Mouse (Mus musculus): ENCODE measurements around the gene Phb. TPM values are rescaled to one million over a fixed set of nuclear protein-coding genes. Genes with fewer than 3 reads are reported as not detected.

The Phb gene
- polyA plus RNA-seq, 1 experiment from 2014 or later: 324 TPM

DNA sequence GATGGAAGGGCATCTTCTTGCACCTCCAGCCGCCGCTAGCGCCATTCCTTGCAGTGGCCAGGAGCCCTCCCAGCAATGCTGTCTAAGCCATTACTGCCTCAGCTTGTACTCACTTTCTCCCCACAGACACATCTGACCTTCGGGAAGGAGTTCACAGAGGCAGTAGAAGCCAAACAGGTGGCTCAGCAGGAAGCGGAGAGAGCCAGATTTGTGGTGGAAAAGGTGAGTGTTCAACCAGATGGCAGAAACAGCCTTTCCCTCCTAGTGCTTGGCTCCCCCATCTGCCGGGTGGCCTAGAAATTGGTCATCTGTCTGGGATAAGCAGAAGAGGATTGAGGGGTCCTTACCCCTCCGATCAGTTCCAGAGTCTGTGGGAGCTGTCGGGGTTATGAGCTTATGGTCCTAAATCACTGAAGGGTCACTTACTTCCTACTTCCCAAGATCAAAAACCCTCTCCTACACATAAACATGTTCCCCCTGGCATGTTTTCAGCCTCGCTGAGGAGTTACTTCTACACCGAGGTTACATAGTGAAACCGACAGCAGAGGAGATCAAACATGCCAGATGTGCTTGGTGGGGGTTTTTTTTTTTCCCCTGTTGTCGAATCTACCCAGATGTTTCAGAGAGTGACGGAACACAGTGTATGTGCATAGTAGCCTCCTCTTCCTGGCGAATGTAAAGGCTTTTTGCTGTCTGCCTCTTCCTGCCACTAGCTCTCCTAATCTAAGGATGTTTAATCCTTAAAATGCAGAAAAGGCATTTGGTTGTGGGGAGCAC lies 11.4 kb downstream of the Phb start:
- ATAC-seq: no peak
- Histone ChIP-seq H3K36me3 (ENCODE audit: control insufficient read depth, insufficient read depth, low read length) (peaks cover 20% of the 10 kb centered on the region), H3K9me3 (ENCODE audit: control insufficient read depth, low read length) (no peaks in the 10 kb centered on the region), H3K4me2 (ENCODE audit: low read depth, low read length) (no peak overlapping the region), H3K9ac (ENCODE audit: low read depth, low read length) (no peak overlapping the region), H3K27me3 (replicated peaks; ENCODE audit: control insufficient read depth, insufficient read depth, low read length) (no peaks in the 10 kb centered on the region), H3K27ac (ENCODE audit: low read length) (no peak overlapping the region), H3K4me1 (ENCODE audit: control insufficient read depth, insufficient read depth, low read length) (0 out of 2 replicates have a peak, but pooled peaks cover 4% of the 10 kb centered on the region), H3K4me3 (ENCODE audit: low read length) (no peak overlapping the region)
- 78% methylated on average over 14 of the region's 14 CpGs for WGBS

- Histone ChIP-seq H3K9me3 (ENCODE audit: control insufficient read depth, low read length) (no peaks in the 10 kb centered on the region), H3K4me2 (ENCODE audit: low read depth, low read length) (no peak overlapping the region), H3K27me3 (replicated peaks; ENCODE audit: control insufficient read depth, insufficient read depth, low read length) (no peaks in the 10 kb centered on the region), H3K4me1 (ENCODE audit: control insufficient read depth, insufficient read depth, low read length) (0 out of 2 replicates have a peak, but pooled peaks cover 4% of the 10 kb centered on the region), H3K36me3 (ENCODE audit: control insufficient read depth, insufficient read depth, low read length) (peaks cover 16% of the 10 kb centered on the region), H3K4me3 (ENCODE audit: low read length) (no peak overlapping the region), H3K27ac (ENCODE audit: low read length) (peak overlapping the region; percentile 24; the same call in 1 of the 2 replicates), H3K9ac (ENCODE audit: low read depth, low read length) (no peak overlapping the region)
- 73% methylated on average over 9 of the region's 9 CpGs for WGBS
- peak; percentile 19; the same call in 1 of the 2 replicates for ATAC-seq
These were observed 15.3 kb downstream of the Phb start for GRCm38 (mm10) chr11:95681995-95682601.

DNA sequence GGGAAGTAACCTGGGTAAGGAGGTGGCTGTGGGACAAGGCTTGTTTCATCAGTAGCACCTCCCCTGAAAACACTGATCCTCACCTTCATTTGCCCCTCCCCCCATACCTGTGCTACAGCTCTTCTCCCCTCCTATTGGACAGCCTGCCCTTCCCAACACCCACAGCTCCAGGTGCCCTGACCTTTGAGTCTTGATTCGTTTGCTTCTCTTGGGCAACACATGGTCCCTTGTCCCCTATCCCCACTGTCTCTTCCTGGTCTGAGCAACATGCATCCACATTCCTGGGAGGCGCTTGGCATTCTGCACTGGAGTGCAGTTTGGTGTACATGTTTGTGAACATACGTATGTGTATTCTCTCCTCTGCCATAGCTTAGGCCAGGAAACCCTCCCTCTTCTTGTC lies 16.2 kb downstream of the Phb start:
- Histone ChIP-seq H3K4me1 (ENCODE audit: control insufficient read depth, insufficient read depth, low read length) (0 out of 2 replicates have a peak, but pooled peaks cover 4% of the 10 kb centered on the region), H3K4me2 (ENCODE audit: low read depth, low read length) (no peak overlapping the region), H3K4me3 (ENCODE audit: low read length) (no peak overlapping the region), H3K27me3 (replicated peaks; ENCODE audit: control insufficient read depth, insufficient read depth, low read length) (no peaks in the 10 kb centered on the region), H3K9ac (ENCODE audit: low read depth, low read length) (no peak overlapping the region), H3K9me3 (ENCODE audit: control insufficient read depth, low read length) (no peaks in the 10 kb centered on the region), H3K36me3 (ENCODE audit: control insufficient read depth, insufficient read depth, low read length) (peaks cover 11% of the 10 kb centered on the region; the same call in 1 of the 2 replicates), H3K27ac (ENCODE audit: low read length) (no peak overlapping the region; the same call in 1 of the 2 replicates)
- 81% methylated on average over 3 of the region's 3 CpGs for WGBS
- peak; percentile 49; the same call in 1 of the 2 replicates for ATAC-seq

- no peak for ATAC-seq
- Histone ChIP-seq H3K9ac (ENCODE audit: low read depth, low read length) (no peak overlapping the region), H3K36me3 (ENCODE audit: control insufficient read depth, insufficient read depth, low read length) (no peaks in the 10 kb centered on the region), H3K4me3 (ENCODE audit: low read length) (no peak overlapping the region), H3K27ac (ENCODE audit: low read length) (no peak overlapping the region), H3K4me2 (ENCODE audit: low read depth, low read length) (no peak overlapping the region), H3K27me3 (replicated peaks; ENCODE audit: control insufficient read depth, insufficient read depth, low read length) (no peaks in the 10 kb centered on the region), H3K4me1 (ENCODE audit: control insufficient read depth, insufficient read depth, low read length) (peaks cover 14% of the 10 kb centered on the region), H3K9me3 (ENCODE audit: control insufficient read depth, low read length) (no peaks in the 10 kb centered on the region)
- 3% methylated on average over 4 of the region's 4 CpGs for WGBS
These were observed 19.3 kb downstream of the Phb start for GRCm38 (mm10) chr11:95686031-95686430.

GRCm38 (mm10) chr11:95687084-95687656 lies 20.4 kb downstream of the Phb start:
- Histone ChIP-seq H3K4me3 (ENCODE audit: low read length) (no peak overlapping the region), H3K4me2 (ENCODE audit: low read depth, low read length) (no peak overlapping the region), H3K9ac (ENCODE audit: low read depth, low read length) (no peak overlapping the region), H3K9me3 (ENCODE audit: control insufficient read depth, low read length) (no peaks in the 10 kb centered on the region), H3K27me3 (replicated peaks; ENCODE audit: control insufficient read depth, insufficient read depth, low read length) (no peaks in the 10 kb centered on the region), H3K4me1 (ENCODE audit: control insufficient read depth, insufficient read depth, low read length) (peaks cover 14% of the 10 kb centered on the region), H3K27ac (ENCODE audit: low read length) (no peak overlapping the region), H3K36me3 (ENCODE audit: control insufficient read depth, insufficient read depth, low read length) (no peaks in the 10 kb centered on the region)
- no peak for ATAC-seq
- WGBS: 47% methylated on average over 11 of the region's 11 CpGs

GRCm38 (mm10) chr11:95688515-95688914 lies 21.8 kb downstream of the Phb start:
- Histone ChIP-seq H3K9me3 (ENCODE audit: control insufficient read depth, low read length) (no peaks in the 10 kb centered on the region), H3K27ac (ENCODE audit: low read length) (peak overlapping the region; percentile 45), H3K4me2 (ENCODE audit: low read depth, low read length) (no peak overlapping the region), H3K4me1 (ENCODE audit: control insufficient read depth, insufficient read depth, low read length) (peaks cover 10% of the 10 kb centered on the region), H3K4me3 (ENCODE audit: low read length) (no peak overlapping the region), H3K27me3 (replicated peaks; ENCODE audit: control insufficient read depth, insufficient read depth, low read length) (no peaks in the 10 kb centered on the region), H3K9ac (ENCODE audit: low read depth, low read length) (peak overlapping the region; percentile 37), H3K36me3 (ENCODE audit: control insufficient read depth, insufficient read depth, low read length) (no peaks in the 10 kb centered on the region)
- 52% methylated on average over 6 of the region's 6 CpGs for WGBS
- peak; percentile 62 for ATAC-seq

GRCm38 (mm10) chr11:95688981-95689380 lies 22.2 kb downstream of the Phb start:
- H3K27me3 ChIP-seq (replicated peaks; ENCODE audit: control insufficient read depth, insufficient read depth, low read length): no peaks in the 10 kb centered on the region
- 61% methylated on average over 7 of the region's 7 CpGs for WGBS
- ATAC-seq: peak; percentile 40; the same call in 1 of the 2 replicates
- H3K36me3 ChIP-seq (ENCODE audit: control insufficient read depth, insufficient read depth, low read length): no peaks in the 10 kb centered on the region
- 0 out of 2 replicates have a peak overlapping the region, but pooled peaks have one; percentile 37 for H3K9ac ChIP-seq (ENCODE audit: low read depth, low read length)
- H3K27ac ChIP-seq (ENCODE audit: low read length): 0 out of 2 replicates have a peak overlapping the region, but pooled peaks have one; percentile 6
- H3K4me2 ChIP-seq (ENCODE audit: low read depth, low read length): no peak overlapping the region
- peaks cover 10% of the 10 kb centered on the region for H3K4me1 ChIP-seq (ENCODE audit: control insufficient read depth, insufficient read depth, low read length)
- H3K4me3 ChIP-seq (ENCODE audit: low read length): no peak overlapping the region
- no peaks in the 10 kb centered on the region for H3K9me3 ChIP-seq (ENCODE audit: control insufficient read depth, low read length)

DNA sequence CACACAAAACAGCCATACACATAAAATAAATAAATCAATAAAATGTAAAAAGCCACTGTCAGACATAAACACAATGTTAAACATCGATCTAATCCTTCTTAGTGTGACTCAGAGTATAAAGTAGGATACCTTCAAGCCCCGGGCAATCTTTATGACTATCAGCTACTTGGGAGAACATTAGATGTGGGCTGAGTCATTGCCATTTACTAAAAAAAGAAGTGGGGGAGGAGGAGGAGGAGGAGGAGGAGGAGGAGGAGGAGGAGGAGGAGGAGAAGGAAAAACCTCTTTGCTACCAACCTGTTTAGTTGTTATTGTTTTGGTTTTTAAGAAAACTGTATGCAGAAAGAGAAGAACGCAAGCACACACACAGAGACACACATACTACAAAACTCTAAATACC lies 22.8 kb downstream of the Phb start:
- ATAC-seq: no peak
- WGBS: 68% methylated on average over 3 of the region's 3 CpGs
- Histone ChIP-seq H3K27ac (ENCODE audit: low read length) (no peak overlapping the region), H3K9me3 (ENCODE audit: control insufficient read depth, low read length) (no peaks in the 10 kb centered on the region), H3K4me2 (ENCODE audit: low read depth, low read length) (no peak overlapping the region), H3K9ac (ENCODE audit: low read depth, low read length) (no peak overlapping the region), H3K4me3 (ENCODE audit: low read length) (no peak overlapping the region), H3K27me3 (replicated peaks; ENCODE audit: control insufficient read depth, insufficient read depth, low read length) (no peaks in the 10 kb centered on the region), H3K4me1 (ENCODE audit: control insufficient read depth, insufficient read depth, low read length) (peaks cover 10% of the 10 kb centered on the region), H3K36me3 (ENCODE audit: control insufficient read depth, insufficient read depth, low read length) (no peaks in the 10 kb centered on the region)

DNA sequence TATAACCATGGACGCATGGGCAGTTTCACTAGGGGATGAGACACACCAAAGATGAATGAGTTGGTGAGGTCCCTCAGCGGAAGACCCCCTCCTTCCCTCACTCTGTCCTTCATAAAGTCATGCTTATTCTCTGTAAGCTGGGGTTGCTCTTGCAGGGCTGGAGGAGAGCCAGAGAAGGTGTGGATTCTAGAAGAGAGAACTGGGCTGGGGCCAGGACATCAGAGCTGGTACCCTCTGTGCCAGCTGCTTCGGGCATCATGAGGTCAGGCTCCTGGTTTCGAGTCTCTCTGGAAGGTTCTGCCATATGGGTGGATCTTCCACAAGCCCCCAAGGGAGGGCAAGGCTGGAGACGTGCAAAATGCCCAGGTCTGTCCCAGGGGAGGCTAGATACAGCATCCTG lies 31.8 kb downstream of the Phb start:
- no peaks in the 10 kb centered on the region for H3K4me1 ChIP-seq (ENCODE audit: control insufficient read depth, insufficient read depth, low read length)
- H3K36me3 ChIP-seq (ENCODE audit: control insufficient read depth, insufficient read depth, low read length): no peaks in the 10 kb centered on the region
- H3K4me3 ChIP-seq (ENCODE audit: low read length): no peak overlapping the region
- no peak overlapping the region for H3K9ac ChIP-seq (ENCODE audit: low read depth, low read length)
- 76% methylated on average over 5 of the region's 5 CpGs for WGBS
- ATAC-seq: no peak
- no peak overlapping the region for H3K27ac ChIP-seq (ENCODE audit: low read length)
- H3K4me2 ChIP-seq (ENCODE audit: low read depth, low read length): no peak overlapping the region
- H3K27me3 ChIP-seq (replicated peaks; ENCODE audit: control insufficient read depth, insufficient read depth, low read length): no peaks in the 10 kb centered on the region
- H3K9me3 ChIP-seq (ENCODE audit: control insufficient read depth, low read length): no peaks in the 10 kb centered on the region

Measured in intestine, embryonic 16.5 days (tissue).